Mouse (Mus musculus): ENCODE measurements around the gene Ccdc32.

The Ccdc32 gene

DNA sequence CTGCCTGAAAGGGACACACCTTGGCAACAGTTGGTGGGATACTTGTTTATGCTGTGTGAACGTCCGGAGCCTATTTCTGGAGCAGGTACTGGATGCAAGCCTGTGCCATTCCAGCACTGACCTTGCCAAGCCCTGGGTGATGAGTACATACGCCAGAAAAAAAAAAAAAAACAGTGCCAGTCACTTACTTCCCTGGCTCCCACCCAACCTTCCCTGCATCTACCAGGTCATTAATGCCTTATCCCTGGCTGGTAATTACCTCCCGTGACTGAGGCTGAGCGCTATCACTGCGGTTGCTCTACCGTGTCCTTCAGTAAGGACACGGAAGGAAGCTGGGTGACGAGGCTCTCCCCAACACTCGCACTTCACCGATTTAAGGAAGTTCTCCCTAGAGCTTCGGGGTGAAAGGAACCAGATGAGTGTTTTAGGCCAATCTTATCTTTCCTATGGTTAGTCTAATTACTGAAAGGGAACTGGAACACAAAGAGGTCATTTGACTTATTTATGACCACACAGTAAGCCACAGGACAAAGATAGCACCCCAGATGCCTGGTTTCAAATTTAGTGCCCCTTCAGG is 13.5 kb downstream of the Ccdc32 start:
- DNase-seq (ENCODE audit: extremely low read depth, low read depth), result peak; percentile 88

- DNase-seq (ENCODE audit: extremely low read depth, low read depth), result no peak
Measured at GRCm38 (mm10) chr2:119014989-119015388, 14.2 kb downstream of the Ccdc32 start.

- no peak for DNase-seq (ENCODE audit: extremely low read depth, low read depth)
Measured at GRCm38 (mm10) chr2:119009376-119009775, 19.8 kb downstream of the Ccdc32 start.

DNA sequence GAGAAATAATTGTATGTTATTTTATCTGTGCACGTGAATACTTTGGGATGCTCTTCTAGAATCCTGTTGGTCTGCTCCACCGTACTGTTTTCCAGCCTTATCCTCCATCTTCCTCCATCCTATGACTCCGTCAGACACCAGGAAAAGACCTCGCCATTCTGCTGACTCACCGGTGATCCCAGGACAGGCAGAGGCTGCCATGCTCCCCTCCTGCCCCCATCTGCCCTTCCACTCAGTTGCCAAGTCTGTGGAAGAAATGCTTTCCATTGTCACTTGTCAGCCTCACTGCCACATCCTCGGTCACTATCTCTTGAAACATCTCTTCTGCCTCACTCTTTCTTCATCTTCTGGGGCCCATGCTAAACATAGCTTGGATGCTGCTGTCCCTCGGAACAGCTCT is 22.3 kb downstream of the Ccdc32 start:
- DNase-seq (ENCODE audit: extremely low read depth, low read depth), result no peak

GRCm38 (mm10) chr2:118999025-118999639 is 30.1 kb downstream of the Ccdc32 start:
- DNase-seq (ENCODE audit: extremely low read depth, low read depth), result no peak

GRCm38 (mm10) chr2:118998115-118998866 is 30.9 kb downstream of the Ccdc32 start:
- no peak for DNase-seq (ENCODE audit: extremely low read depth, low read depth)

DNA sequence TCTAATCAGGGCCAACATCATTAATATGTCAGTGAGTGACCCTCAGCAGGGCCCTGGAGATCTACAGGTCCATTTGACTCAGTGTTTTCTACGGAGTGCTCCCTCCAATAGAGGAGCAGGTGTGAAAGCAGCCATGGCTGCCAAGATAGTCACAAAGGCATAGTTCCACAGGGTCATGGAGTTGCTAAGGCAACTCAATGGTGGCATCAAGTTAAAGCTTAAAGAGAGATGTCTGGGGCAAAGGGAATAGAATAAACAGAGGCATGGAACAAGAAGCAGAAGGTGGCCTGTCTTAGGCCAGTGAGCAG is 32.4 kb downstream of the Ccdc32 start:
- no peak for DNase-seq (ENCODE audit: extremely low read depth, low read depth)

DNA sequence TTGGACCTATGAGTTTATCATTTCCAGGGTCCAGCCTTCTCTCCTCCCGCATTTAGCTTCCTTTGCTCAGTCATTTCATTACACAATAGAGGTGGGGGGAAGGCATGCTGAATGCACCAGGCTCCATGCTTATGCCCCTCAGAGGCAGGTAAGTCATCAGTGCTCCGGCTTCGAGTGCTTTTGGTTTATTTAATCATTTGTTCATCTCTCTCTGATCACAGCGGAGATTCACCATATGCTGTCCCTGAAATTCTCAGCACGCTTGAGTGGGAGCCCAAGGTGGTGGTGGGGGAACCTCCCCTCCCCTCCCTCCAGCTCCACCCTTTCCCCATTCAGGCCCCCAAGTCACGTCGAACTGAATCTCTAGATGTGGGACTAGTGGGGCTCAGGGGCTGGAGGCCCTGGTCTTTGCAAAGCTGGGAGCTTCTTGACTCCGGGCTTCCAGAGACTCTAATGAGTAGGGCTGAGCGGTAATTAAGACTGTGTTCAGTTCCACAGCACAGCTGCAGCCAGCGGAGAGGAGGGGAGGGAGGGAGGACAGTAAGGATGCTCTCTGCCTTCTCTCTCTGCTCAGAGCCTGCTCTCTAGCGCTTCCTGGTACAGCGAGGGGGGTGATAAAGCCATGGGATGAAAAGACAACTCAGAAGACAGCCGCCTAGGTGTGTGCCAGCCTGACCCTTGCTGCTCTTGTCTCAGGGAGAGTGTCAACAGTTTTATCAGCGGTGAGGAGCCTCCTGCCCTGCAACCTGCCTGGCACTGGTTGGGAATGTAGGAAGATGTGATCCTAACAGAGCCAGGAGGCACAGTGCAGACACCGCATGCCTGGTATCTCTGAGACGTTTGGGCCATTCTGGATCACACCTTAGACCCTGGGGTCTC is 33.0 kb downstream of the Ccdc32 start:
- DNase-seq (ENCODE audit: extremely low read depth, low read depth), result no peak

GRCm38 (mm10) chr2:118995490-118995889 is 33.7 kb downstream of the Ccdc32 start:
- no peak for DNase-seq (ENCODE audit: extremely low read depth, low read depth)

DNA sequence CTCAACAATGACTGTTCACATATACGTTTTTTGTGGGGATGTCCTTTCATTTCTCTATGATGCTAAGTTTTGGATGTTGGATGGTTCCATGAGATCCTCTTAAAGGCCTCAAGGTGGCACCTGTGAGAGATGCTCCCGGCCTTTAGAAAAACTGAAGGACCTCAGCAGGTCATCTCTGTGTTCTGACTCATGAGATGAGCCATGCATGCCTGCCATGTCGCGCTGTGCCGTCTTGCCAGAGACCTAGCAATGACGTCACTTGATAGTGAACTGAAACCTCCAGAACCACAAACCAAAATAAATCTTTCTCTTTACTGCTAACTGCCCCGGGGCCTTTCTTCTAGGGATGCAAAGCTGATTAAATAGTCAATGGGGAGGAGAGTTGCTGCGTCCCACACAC is 45.4 kb downstream of the Ccdc32 start:
- DNase-seq (ENCODE audit: extremely low read depth, low read depth), result no peak

GRCm38 (mm10) chr2:118980841-118981240 is 48.4 kb downstream of the Ccdc32 start:
- no peak for DNase-seq (ENCODE audit: extremely low read depth, low read depth)

- peak; percentile 24 for DNase-seq (ENCODE audit: extremely low read depth, low read depth)
Measured at GRCm38 (mm10) chr2:118978064-118978463, 51.1 kb downstream of the Ccdc32 start.

GRCm38 (mm10) chr2:118976941-118977340 is 52.3 kb downstream of the Ccdc32 start:
- DNase-seq (ENCODE audit: extremely low read depth, low read depth), result peak; percentile 14

DNA sequence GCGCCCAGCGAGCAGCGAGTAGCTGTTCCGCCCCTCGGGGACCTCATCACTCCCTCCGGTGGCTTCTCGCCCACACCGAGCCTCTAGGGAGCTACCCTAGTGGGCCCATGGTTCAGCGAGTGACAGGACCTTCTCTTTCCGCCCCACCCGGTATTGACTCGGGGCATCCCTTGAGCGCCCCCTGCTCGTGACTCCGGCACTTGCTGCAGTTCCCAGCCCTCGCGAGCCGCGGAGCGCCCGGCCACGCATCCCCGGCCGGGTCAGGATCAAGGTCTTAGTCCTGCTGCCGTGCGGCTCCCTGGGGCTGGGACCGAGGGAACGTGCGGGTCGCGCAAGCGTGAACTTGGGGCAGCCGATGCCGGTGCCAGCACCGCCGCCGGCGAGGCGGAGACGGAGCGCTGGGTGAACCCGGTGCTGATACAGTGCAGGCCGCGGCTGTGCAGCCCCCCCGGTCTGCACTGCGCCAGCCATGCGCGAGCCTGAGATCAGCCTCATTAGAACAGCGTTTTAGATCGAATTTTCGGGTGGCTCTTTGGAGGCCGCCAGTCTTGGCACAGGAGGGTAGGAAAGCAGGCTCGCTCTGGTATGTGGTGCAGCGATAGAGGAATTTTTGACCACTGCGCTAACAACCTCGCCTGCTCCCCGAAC is 52.8 kb downstream of the Ccdc32 start:
- DNase-seq (ENCODE audit: extremely low read depth, low read depth), result peak; percentile 59

DNA sequence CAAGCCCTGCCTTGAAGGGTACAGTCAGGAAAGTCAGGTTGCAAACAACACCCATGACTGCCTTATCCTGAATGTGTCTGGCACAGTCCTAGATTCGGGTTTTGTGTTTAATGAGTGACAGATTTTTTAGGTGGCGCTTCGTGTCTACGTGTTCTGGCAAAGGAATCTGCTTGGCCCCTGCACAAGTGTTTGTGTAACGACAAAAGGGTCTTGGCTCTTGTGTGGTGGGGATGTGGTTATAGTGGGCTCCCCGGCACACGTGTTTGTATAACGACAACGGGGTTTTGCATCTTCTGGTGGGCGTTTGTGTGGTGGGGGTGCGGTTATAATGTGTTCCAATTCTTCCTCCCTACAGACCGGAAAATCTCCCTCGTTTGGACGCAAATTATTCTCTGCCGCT is 53.3 kb downstream of the Ccdc32 start:
- no peak for DNase-seq (ENCODE audit: extremely low read depth, low read depth)

DNA sequence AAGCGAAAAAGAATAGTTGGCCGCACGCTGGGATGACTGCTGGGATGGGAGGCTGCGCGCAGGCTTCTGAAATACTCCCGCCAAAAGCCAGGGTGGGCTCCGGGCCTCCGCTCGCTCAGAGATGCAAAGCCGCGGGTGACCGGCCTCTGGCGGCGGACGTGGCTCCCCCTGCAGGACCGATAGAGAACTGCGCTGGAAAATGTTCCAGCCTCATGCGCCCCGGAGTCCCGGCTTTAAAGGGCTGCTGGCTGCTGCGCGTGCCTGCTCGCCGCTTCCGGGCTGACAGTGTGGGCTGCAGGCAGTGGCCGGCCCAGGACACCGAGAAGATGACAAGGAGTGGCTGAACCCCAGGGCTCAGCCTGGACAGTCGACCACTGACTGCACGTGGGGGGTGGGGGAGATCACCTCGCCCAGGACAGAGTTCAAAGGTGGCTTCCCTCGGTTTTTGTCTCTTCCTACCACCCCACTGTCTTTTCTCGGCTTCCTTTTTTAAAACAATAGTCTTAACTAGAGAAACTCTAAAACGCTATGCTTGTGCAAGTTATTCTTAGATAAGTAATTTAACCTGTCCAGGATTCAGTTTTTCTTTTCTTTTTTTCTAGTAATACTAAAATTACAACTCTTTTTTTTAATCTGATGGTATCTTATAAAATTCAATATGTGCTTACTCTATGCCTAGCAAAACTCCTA is 56.4 kb downstream of the Ccdc32 start:
- peak; percentile 60 for DNase-seq (ENCODE audit: extremely low read depth, low read depth)

DNA sequence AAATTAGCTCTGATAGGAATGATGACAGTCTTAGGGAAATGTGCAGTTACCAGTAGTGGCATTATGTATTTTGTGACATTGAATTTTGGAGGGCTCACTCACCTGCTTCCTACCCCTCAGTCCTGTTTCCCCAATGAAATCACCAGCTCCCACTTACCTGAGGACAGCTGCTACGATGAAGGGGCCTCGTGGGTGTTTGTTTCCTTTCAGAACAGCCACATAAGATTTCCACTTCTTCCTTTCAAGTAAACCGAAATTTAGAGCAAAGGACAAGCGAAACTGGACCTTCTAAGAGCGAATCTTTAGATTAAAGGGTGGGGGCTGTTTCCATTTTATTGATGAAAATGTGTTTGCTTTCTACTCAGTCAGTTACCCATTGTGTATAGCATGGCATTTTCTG is 57.1 kb downstream of the Ccdc32 start:
- no peak for DNase-seq (ENCODE audit: extremely low read depth, low read depth)

- no peak for DNase-seq (ENCODE audit: extremely low read depth, low read depth)
Measured at GRCm38 (mm10) chr2:118969585-118970147, 59.5 kb downstream of the Ccdc32 start.
